Comparison of ENCODE assay signal across 14 mouse cellular contexts in the genomic region with DNA sequence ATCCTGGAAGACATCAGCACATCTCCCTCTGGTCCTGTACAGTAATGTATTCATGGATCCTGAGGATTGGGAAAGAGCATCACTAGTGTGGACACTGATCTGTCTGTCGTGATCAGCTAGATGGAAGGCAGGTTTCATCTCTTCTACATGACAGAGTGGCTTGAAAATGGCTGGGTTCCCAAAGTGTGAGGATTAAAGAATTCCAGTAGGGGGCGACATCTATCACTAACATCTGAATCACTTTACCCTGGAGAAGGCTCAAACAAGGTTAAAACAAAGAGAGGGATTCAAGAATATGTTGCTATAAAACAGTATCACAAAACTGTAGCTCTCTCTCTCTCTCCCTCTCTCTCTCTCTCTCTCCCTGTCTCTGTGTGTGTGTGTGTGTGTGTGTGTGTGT. TPM values are rescaled to one million over a fixed set of nuclear protein-coding genes. Genes with fewer than 3 reads are reported as not detected.
DNase-seq lines count a peak whose midpoint lies in the region; ATAC-seq and TF ChIP-seq lines count a peak whose summit lies in the region.
"Had no signal": no experiment of that assay in that cellular context is flagged by ENCODE, and none has a peak within 500 bp of the region (broad histone marks: within the 10 kb centered on the region; RNA-seq: fewer than 3 reads in every experiment).

No protein-coding gene starts in this region.

- no peaks in the 10 kb centered on the region for H3K4me1 ChIP-seq in cerebellum, adult 2 months (ENCODE audit: control insufficient read depth, insufficient read depth, low read length)
- H3K4me1 ChIP-seq: kidney, embryonic 15.5 days; neural tube, embryonic 15.5 days had no signal

- TF ChIP-seq POLR2A in cerebellum, adult 2 months (IDR thresholded peaks at IDR 0.05; ENCODE audit: borderline replicate concordance, insufficient read depth, low read length): no peak

- DNase-seq in heart, postnatal 10 days: peak; percentile 12 to 39
- no peak for DNase-seq in heart, postnatal 4 days
- DNase-seq in lung, postnatal 10 days: peak; percentile 30
- DNase-seq in lung, postnatal 36 days: no peak
- DNase-seq in Muller cell, postnatal 12 days (ENCODE audit: inconsistent ontology term): peak; percentile 4
- no peak for DNase-seq in cerebellum, adult 2 months
- DNase-seq in thymus, postnatal 14 days: no peak
- DNase-seq: cerebellum, postnatal 36 days had no signal

- H3K27me3 ChIP-seq in cerebellum, adult 2 months (ENCODE audit: control insufficient read depth, insufficient read depth, low read length): no peaks in the 10 kb centered on the region
- H3K27me3 ChIP-seq: kidney, embryonic 15.5 days; neural tube, embryonic 15.5 days had no signal

- 13% methylated on average over 2 of the region's 2 CpGs for WGBS in cerebellum, adult 2 months

- H3K4me3 ChIP-seq in cerebellum, adult 2 months (replicated peaks; ENCODE audit: insufficient read depth, low read depth, low read length): no peak overlapping the region
- H3K4me3 ChIP-seq: heart, embryonic 10.5 days; kidney, embryonic 15.5 days; neural tube, embryonic 15.5 days had no signal

- intact Hi-C loops in heart, postnatal 10 days (cut with DNase I): loop anchor here (5.0 kb wide), 1 partner anchor 194 kb away; no protein-coding TSS in a partner anchor

- no peak overlapping the region for H3K27ac ChIP-seq in cerebellum, adult 2 months (ENCODE audit: insufficient read depth, low read length)
- H3K27ac ChIP-seq: kidney, embryonic 15.5 days; neural tube, embryonic 15.5 days had no signal

- peak; percentile 61; the same call in 1 of the 2 replicates for ATAC-seq in megakaryocyte progenitor cell, adult 5-6 weeks (replicated peaks; ENCODE audit: poor library complexity)
- ATAC-seq: forebrain, embryonic 16.5 days had no signal

- TF ChIP-seq CTCF in cerebellum, adult 2 months (IDR thresholded peaks at IDR 0.05; ENCODE audit: borderline replicate concordance, insufficient read depth, low read depth, low read length): no peak

RNA-seq across cellular contexts. Expression of gene Tmem163, which starts 17.2 kb away (rescaled TPM):
- total RNA-seq in heart, postnatal 10 days (2021): 1 to 10 TPM; 5.1 to 7.9 TPM
- 10 to 100 TPM; 13.8 to 14.7 TPM for total RNA-seq in heart, postnatal 4 days (2021)
- not detected in 2 replicates for total RNA-seq in megakaryocyte progenitor cell, adult 5-6 weeks (2015)
- total RNA-seq in megakaryocyte progenitor cell, adult 5-6 weeks (2017): not detected in 2 replicates
- polyA plus RNA-seq in cerebellum, adult 2 months (2012; rRNA removed): 106 and 124 TPM in 2 replicates

RNA-seq across cellular contexts. Expression of gene Acmsd, which starts 32.7 kb away (rescaled TPM):
- under 1 TPM in 1 of 2 experiments, not detected in 1; 0.31 TPM for total RNA-seq in heart, postnatal 10 days (2021)
- under 1 TPM; 0.31 to 0.59 TPM for total RNA-seq in heart, postnatal 4 days (2021)
- 0.64 and 2.4 TPM in 2 replicates for total RNA-seq in megakaryocyte progenitor cell, adult 5-6 weeks (2015)
- total RNA-seq in megakaryocyte progenitor cell, adult 5-6 weeks (2017): 1.4 and 1.8 TPM in 2 replicates
- 0.05 TPM in 1 of 2 replicates, not detected in the other for polyA plus RNA-seq in cerebellum, adult 2 months (2012; rRNA removed)
- total RNA-seq: left cerebral cortex, postnatal 25 days had no signal
- polyA plus RNA-seq: forebrain, embryonic 16.5 days; neural tube, embryonic 15.5 days had no signal

Comparison
In these comparisons a context has a peak if more than half of its experiments do, and no peak if none do; other contexts are left out.
1. DNase-seq: peak in heart, postnatal 10 days (2 of 2), lung, postnatal 10 days (single experiment) and Muller cell, postnatal 12 days (single experiment); none in heart, postnatal 4 days (single experiment), lung, postnatal 36 days (single experiment), cerebellum, adult 2 months (0 of 2) and thymus, postnatal 14 days (single experiment).
2. RNA of gene Tmem163, which starts 17.2 kb away (total RNA-seq): 13.8 to 14.7 TPM in heart, postnatal 4 days and 5.1 to 7.9 TPM in heart, postnatal 10 days; not detected in megakaryocyte progenitor cell, adult 5-6 weeks; every median in the first group is over 4 times any median in the second.